Mouse (Mus musculus) layer of hippocampus, postnatal 10 days (tissue): ENCODE measurements around the gene Bspry. TPM values are rescaled to one million over a fixed set of nuclear protein-coding genes. Genes with fewer than 3 reads are reported as not detected.

Source experiments
- DNase-seq, 2 experiments: peaks; one replicate each; pipeline ENCODE4 v3.0.0; 2021; ENCODE audit warnings: low spot score in 2 of 2
- total RNA-seq, 2 experiments: library from RNA; stranded (reverse); gene quantifications; 2 replicates each; pipeline ENCODE4 v1.2.3; 2021

Bspry gene
- total RNA-seq, 2 experiments from 2014 or later, result 0.62 to 1.1 TPM

DNA sequence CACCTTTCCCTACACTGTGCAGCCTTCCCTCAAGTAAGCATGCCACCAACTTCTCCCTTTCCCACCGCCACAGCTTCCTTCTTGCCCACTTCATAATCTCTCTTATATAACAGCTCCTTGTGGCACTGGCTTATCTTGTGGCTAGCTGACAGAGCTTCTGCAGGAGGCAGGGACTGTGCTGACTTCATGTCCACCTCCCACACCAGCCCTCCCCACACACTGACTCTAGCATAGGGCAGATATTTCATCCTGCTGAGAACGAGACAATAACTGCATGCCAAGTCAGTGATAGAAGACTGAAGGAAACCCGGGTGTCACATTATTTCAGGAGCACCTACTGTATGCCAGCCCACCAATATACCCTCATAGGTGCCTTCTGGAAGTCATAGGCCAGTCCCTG lies 35.6 kb downstream of the Bspry start:
- DNase-seq, result no peak

DNA sequence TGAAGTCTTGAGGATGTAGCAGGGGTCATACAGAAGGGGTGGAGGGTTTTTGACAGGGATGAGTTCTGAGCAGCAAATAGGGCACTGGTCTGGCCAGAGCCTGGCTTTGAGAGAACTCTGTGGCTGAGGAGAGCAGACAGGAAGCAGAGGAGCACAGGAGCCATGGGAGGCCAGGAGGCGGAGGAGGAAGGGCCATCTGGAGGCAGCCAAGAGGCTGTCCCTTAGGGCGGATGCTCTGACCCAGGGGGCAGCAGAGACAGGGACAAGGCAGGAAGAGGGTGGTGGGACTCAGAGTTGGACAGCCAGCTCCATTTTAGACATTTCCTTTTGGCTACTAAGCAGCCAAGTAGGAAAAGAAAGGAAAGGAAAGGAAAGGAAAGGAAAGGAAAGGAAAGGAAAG lies 36.2 kb downstream of the Bspry start:
- no peak for DNase-seq

DNA sequence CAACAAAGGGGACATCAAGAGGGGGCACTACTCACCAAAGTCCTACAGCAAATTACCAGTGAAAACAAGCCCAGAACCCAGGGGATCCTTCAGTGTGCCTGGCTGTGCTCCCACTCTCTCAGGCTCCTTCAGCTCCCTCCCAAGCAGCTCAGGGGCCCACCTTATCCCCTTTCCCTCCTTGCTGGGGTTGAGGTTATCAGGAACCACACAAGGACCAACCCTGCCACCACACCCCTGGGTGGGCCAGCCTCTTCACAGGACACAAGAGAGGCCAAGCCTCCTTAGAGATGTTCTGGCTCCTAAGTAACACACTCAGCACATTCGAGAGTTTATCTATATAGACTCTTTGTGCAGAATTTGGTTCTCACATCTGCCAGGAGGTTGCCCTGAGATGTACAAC lies 36.7 kb downstream of the Bspry start:
- DNase-seq, result no peak

DNA sequence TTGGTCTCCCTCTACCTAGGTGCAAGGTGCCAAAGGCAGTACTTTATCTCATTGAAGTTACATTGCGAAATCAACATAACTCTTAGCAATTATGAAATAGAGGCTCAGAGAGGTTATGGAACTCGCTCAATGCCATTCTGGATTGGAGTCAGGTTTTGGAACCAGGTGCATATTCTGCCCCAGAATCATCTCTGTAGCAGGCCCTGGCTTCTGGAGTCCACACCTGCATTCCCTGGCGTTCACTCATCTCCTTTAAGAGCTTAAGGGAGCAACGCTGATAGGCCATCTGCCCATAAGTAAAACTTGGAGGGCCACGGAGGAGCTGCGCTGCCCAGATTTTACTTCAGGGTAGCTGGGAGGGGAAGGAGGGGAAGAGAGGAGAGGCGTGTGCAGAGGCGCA lies 37.2 kb downstream of the Bspry start:
- DNase-seq, result no peak

DNA sequence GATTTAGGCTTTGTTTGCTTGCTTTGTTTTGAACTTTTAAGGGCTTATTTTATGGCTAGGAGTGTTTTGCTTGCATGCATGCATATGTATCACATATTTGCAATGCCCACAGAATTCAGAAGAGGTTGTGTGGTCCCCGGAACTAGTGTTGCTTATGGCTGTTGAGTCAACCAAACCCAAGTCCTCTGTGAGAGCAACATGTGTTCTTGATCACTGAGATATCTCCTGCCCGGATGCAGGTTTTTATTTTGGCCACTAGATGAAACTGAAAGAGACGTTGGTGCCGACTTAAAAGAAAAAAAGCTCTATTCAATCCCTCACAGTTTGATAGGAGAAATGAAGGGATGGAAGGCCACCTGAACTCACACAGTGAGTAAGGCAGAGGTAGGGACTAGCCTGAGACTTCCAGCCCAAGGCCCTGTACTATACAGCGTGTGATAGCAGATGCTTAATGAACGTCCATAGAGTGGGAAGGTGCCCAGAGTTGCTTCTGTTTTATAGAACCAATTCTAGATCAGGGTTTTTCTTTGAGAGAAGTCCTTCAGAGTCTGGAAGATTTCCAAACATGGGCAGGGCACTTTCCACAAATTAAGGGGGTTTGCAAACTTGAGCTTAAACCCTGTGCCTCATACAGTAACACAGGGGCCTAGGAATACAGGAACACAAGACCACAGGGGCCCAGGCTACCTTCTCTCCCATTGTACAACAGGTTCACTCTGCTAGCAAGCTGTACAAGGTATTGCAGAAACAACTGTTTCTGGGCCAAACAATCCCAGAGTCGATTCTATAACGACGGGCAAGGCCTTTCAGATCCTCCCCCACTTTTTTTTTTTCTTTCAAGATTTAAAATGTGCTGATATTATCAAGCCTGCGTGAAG lies 37.9 kb downstream of the Bspry start:
- no peak for DNase-seq

DNA sequence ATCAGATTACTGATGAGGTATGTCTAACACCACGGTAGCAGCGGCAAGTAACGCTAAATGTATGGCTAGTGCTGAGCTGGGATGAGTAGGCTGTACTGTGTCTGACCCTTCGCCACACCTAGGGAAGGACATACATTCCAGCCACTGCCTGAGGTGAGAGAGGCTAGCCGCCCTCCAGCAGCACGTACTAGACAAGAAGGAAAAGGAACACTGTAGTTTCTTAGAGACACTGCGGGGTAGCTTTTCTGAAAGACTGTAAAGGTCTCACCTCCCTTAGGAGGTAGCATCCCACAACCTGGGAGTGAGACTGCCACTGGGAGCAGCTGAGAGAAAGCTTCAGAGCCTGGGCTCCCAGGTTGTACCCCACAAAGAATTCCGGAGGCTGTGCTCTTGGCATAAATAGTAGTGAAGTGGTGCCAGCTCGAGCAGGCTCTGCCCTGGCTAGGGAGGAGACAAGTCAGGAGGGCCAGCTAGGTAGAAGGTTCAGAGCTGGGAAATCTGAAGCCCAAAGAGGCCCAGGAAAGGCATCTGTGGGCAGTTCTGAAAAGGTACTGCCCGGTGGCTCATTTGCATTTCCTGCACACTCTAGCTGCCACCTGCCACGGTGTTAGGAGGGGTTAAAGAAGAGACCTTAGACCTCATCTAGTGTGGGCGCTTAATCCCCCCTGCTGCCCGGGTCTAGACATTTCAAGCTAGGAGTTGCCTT lies 38.7 kb downstream of the Bspry start:
- DNase-seq, result no peak

DNA sequence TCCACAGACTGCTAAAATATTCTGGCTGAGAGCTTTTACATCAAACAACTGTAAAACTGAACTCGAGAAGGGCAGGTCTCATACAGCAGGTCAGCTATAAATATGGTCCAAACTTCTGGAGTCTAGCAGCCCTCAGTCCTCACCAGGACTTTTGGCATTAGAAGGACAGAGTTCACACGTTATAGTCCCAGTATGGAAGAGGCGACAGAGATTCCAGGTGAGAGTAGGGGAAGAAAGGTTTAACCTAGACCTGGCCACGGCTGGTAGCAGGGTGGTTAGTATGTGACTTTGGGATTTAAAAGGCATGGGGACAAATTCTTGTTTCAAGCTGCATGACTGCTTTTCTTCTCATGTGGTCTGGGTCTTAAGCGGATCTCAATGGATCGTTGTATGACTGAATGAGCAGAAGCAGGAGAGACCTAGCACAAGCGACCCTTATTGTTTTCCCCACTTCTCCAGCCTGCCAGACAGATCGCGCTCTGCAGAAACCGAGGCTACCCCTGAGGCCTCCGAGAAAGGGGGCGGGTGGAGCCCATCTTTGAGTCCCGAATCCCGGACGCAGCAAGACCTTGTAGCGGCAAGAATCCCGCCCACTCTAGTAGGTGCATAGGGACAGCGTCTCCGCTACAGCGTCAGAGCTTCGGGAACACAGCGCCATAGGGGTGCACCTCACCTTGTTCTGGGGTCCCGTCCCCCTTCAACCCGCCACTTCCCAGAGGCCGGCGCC lies 39.4 kb downstream of the Bspry start:
- no peak for DNase-seq

DNA sequence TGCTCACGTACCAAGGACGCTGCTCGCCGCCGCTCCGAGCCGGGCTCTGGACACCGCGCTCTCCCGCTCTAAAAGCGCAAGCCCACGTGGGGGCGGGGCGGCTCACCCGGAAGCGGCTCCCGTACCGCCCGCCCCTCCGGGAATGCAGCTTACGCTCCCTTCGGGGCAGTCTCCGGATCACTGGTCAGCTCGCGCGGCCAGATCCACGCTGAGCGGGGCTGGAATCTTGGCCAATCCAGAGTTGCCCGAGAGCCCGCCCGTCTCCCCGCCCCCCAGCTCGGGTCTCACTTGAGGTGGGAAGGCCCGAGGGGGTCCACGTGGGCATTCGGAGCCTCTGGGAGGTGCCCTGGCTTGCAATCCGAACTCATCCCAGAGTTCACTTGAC lies 40.0 kb downstream of the Bspry start, which contains the start of gene Alad:
Gene Alad (minus strand): TSS at position 70 of the 385 bp plus-strand sequence.
- DNase-seq, result peak; percentile 73 to 82

DNA sequence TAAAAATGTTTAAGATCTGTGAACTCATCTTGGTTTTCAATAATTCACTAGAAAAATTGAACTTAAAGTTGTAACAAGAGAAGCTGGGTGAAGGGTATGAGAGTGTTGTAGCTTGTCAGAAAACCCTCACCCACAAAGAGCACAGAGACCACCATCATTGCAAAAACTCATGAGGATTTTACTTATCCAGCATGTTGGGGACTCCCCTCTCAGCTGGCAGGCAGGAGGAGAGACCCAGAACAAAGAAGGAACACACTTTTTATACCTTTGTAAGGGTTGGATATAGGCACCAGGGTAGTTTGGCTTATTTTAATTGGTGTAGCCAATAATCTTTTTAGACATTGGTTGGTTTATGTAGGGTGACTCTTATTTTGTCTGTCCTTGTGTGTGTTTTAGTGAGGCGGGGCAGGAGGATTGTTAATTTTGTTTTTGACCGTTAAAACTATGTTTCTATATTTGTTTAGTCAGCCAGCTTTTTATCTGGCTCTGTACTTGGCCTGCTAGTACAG lies 41.1 kb downstream of the Bspry start:
- DNase-seq, result no peak

DNA sequence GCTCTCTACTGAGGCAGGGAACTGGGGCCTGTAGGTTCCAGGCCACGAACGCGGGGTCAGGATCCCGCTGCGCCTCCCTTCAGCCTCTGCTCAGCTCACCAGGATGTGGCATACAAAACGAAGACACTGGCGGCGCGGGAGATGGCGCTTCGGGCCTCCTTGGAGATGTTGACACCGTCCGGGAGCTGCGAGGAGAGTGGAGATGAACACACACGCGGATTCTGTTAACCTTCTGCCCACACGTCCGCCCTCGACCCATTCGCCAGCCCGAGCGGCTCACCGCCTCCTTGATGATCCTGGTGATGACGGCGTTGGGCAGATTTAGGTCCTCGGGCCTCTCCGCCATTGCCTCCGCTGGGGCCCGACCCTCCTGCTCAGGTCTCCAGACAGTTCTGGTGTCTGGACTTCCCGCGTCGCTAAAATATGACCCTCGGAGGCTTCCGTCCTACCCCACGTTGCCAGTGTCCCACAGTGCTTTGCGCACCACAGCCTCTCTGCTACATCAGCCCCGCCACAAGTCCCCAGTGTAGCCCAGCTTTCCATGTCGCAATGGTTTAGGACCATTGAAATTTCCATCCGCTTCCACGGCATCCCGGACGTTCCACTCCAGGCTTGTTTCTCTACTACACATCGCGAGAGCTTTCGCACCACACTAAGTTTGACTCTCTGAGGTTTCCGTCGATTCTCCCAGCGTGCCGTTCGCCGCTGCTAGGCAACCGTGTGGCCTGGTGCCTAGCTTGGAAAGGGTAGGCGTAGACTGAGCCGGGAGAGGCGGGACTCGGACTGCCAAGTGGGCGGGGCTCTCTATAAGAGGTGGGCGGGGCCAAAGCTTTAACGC lies 45.0 kb downstream of the Bspry start, which contains the start of the genes Pole3 and 4933430I17Rik:
Gene Pole3 (minus strand): TSS at position 418 of the 838 bp plus-strand sequence.
Gene 4933430I17Rik (plus strand): TSS at position 719 of the 838 bp plus-strand sequence.
- peak; percentile 97 to 98 for DNase-seq

DNA sequence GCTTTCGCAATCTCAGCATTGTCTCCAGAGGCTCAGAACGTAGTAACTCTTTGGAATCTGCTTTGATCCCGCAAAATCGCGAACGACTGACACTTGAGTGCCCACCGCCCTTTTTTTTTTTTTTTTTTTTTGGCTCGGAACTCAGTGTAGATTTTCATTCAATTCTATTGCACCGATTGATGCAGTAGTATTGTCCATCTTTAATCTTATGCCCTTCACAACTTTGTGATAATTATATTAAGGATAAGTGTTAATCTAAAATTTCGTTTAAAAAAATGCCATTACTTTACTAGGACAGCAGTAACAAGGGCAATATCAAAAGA lies 45.6 kb downstream of the Bspry start:
- no peak for DNase-seq

DNA sequence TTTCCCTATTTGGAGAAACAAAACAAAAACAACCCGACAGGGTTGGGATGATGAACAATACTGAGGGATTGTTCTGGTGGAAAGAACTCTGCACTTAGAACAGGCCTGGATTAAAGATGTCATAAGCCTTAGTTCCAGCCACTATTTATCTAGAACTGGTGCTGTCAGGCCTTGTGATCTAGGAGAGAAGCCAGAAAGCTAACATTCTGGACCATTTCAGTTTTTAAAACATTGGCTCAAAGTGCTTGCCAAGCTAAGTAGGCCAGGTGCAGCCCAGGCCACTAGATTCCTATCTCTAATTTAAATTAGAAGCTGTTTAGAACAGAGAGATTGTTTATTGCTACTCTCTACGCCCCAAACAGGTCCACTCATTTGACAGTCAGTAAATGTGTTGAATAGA lies 46.4 kb downstream of the Bspry start:
- no peak for DNase-seq

DNA sequence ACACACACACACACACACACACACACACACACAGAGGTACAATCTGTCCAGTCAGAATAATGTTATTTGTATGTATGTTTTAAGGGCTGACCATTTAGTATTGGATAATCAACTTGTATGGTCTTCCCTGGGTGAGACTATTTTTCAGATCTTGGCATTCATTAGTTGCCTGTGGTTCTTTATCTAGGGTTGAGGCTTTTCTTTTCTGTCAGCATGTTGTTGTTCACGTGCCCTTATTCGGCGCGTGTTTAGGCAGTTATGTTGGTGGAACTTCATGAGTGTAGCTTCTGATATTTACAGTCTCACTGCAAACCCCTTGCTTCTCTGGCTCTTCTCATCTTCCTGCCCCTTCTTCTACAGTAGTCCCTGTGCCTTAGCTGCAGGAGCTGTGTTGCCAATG lies 47.8 kb downstream of the Bspry start:
- no peak for DNase-seq

DNA sequence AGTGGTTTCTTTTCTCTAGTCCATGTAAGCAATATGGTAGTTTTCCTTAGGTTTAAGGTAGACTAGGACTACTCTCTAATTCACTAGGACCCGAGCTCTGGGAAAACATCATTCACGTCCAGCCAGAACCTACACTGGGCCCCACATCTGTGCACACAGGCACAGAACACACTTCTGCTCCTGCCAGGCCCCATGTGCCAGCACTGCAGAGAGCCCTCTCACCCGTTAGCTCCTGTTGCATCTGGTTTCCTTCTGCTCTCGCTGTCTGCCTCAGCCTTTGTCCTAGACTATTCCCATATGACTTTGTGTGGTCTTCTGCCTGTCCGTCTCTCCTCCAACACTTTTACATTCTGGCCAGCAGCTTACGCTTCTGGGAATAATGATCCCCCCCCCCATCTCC lies 53.9 kb downstream of the Bspry start:
- DNase-seq, result no peak

DNA sequence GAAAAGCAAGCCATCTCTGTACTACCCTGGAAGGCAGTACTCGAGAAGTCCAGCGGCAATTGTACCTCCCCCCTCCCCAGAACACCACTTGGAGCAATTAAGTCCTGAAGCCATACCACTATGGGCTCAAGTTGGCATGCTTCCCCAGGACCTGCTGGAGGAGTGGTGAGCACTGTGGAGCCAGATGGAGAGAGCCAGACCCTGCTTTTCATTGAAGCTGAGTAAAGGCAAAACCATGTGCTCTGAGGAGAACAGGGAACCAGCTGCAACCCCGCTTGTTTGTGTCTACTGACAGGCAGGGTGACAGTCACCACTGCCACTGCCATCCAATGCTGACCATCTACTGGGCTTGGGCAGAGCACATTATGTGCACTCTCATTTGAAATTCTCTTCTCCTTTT lies 61.9 kb downstream of the Bspry start:
- peak; percentile 34 for DNase-seq

DNA sequence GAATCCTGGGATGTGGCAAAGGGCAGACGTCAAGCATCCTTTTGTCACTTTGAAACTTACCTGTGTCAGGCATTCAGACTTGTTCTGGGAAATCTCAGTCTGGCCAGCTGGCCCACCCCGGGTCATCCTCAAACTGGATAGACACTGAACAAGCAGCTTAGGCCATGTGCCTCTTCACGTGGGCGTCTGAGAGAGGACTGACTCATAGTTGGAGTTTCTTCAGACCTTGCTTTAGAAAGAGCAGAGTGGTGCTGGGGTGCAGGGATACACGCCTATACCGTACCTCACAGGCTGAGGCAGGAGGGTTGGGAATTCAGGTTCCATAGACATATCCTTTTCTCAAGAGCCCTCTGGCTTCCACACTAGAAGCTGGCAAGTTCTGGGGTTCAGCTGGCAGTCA lies 63.9 kb downstream of the Bspry start:
- no peak for DNase-seq

DNA sequence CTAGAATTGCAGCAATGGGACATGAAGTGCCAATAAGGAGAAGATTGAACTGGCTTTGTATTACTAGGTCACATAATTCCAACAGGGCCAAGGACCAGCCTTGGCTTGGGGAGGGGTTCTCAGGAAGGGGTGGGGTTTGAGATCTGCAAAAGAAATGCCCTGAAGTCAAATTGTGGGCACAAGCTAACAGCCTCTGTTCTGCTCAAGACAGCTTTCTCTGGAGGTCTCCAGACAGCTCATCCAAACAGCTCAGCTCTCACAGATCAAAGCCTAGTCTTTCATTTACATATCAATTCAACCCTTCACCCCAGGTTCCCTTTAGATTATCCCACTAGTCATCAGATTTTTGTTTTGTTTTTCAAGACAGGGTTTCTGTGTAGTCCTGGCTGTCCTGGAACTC lies 64.9 kb downstream of the Bspry start:
- DNase-seq, result no peak
